Mouse (Mus musculus): ENCODE measurements around the gene Mfap2.

The Mfap2 gene

DNA sequence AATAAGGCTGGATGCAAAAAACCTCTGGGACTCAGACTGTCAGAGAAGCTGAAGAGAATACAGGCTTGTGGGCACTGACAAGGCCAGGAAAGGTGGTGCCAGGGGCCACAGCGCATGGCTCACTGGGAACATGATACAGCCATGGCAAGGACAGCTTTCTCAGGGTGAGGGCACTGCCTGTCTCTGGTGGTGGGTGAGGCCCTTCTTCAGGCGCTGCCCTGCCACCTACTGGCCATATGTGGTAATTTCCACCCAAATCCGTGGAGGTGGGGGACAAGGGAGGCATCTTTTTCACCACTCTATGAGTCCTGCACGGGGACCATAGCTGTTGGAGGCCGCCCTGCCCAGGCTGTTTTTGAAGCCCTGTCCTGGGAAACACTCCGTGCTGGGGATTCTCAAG, 21.5 kb downstream of the Mfap2 start:
- peak; percentile 82 for DNase-seq

DNA sequence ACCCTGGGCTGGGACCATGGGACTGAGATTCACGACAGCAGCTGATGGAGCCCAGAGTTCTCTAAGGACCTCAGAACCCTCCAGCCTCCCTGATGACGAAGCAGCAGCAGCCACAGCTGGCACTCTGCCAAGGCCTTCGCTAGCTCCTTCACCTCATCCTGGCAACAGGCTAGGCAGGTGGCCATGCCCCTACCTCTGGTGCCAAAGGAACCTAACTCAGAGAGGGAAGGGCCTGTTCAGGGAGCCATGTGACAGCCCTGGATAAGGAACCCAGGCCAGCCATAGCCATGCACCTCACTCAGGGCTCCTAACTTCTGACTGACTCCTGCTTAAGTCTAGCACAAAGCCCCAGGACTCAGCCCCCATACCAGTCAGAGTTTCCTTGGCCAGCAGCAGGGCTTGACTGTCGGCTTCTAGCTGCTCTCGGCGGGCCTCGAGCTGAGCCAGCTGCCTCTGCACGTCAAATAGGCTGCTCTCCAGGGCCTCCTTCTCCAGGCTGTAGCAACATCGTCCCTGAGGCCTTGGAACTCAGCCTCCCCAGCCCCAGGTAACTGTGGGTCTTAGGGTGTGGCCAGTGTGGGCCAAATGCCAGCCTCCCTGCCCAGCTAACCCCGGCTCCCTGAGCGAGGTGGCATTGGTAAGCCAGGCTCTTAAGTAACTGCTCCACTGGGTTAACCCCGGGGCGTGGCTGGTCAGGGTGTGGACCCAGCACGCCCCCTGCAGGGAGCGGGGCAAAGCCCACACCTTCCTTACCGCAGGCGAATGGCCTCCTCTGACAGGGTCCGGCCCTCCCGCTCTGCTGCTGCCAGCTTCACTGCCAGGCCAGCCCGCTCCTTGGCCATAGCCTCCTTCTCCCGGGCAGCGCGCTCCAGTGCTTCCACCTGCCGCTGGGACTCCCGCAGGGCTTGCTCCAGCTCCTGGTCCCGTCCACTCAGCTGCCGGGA, 23.7 kb downstream of the Mfap2 start:
- no peak for DNase-seq

DNA sequence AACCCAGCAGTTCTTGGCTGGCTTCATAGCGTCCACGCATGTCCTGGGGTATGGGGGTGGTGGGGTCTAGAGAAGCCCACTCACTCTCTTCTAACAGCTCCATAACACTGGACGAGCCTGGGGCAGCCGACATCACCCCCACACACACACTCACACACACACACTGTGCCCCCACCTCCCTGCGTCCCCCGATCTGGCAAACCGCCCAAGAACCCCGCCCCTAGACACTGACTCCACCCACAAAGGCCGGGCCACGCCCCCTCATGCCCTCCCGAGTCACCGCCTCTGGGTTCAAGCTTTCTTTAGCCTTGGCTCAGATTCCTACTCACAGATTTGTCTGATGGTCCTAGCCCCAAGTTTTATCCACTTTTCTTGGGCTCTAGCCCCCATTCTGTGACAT, 30.9 kb downstream of the Mfap2 start:
- no peak for DNase-seq

DNA sequence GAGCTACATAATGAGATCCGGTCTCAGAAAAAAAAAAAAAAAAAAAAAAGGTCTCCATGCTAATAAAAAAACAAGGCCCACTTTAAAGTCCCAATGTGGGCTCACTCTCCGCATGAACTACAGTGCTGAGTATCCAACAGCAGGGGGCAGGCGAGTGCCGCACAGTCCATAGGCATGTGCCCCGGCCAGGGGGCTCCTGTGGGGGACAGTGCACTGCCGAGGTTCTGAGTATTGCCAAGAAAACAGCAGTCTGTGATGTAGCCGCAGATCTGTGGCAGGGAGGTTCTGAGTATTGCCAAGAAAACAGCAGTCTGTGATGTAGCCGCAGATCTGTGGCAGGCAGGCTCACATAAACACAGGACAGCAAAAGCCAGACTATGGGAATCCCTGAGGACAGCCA, 34.6 kb downstream of the Mfap2 start:
- no peak for DNase-seq

DNA sequence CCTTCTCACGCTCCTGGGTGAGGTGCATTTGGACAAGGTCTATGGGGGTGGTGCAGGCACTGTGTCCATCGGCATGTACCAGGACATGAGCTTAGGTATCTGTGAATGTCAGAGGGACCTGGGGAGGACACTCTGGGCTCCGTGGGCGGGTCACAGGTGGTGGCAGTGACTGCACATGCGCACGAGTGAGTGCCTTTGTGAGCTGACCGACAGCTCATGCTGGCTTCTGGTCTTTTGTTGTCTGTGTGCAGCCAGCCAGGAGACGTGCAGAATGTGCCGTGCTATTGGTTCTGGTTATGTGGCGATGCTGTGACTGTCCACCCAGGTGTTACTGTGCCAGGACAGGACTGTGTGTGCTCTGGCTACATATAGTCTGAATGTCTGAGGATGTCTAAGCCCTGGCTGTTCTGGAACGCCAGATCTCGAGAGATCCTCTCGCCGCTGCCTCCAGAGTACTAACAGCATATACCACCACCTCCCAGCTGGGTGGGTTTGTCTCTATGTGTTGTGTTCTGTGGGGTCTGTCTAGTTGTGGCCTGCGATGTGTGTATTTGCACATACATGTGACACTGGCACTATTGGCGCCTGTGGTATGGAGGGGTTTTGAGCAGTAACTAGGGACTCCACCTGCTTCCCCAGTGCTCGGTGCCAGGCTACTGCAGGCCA, 38.7 kb downstream of the Mfap2 start:
- DNase-seq = no peak

DNA sequence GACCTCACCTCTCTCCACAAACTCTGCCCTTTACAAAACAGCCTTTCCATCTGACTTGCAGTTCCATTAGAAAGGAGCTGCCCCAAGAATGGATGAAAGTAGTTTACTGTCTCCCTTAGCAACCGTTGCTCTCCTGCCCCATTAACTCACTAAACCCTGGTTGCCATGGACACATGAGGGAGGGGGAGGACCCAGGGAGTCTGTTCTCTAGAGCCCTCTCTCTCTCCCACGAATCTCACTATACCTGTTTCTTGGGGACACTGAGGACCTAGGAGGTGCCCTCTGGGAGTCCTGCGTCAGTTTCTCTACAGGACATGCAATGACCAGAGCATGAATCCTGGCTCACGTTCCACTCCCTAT, 39.2 kb downstream of the Mfap2 start:
- DNase-seq = no peak

DNA sequence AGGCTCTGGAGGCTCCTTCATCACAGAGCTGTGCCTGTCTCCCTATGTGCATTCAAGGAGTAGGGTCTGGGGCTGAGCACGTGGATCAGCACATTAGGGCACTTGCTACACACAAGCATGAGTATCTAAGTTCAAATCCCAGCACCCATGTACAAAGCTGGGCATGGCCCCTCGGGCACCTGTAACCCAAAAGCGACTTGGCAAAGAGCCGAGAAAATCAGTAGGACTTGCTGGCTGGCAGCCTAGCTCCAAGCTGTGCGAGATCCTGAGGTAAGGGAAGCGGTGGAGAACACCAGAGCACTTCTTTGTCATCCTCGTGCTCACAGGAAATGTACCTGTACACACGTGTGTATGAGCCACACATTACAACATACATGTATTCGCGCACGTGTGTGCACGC, 42.2 kb downstream of the Mfap2 start:
- DNase-seq = no peak

DNA sequence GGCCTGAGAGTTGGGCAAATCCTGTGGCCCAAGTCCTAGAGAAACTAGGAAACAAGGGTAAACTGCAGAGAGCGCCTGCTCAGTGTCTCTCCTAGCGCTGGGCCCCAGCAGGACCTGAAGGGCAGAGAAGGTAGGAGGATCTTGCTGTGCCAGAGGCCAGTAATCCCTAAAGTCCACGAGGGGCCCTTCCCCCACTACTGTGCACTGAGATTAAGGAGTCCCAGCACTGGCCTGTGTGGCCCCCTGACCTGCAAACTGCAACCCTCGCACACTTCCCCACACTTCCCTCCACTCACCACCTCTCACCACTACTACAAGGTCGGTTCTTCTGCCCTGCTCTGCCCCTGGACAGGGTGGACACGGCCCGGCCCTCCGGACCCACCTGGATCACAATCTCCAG, 42.9 kb downstream of the Mfap2 start:
- DNase-seq = no peak

DNA sequence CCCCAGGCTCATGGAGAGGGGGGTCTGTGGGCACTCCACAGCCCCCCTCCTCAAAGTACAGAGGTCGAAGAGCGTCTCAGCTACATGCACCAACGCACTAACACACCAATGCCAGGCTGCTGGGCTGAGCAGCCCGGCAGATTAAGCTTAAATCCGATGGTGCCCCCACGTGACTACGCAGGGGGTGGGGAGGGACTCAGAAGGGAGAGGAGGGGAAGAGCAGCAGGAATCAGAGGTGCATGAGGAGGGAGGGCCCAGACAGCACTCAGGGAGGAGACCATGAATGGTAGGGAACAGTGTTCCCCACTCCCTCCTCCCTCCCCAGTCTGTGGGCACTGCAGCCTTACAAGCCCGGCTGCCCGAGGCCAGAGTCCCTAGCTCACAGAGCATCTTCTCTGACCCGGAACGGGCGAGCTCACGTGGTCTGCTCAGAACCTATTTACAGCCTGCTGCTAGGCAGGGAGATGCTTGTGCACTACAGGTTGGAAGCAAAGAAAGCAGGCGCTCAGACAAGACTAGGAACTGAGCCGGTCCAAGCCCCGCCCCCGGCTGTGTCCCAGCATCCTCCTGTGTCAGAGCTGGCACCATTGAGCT, 43.4 kb downstream of the Mfap2 start:
- peak; percentile 70 for DNase-seq

DNA sequence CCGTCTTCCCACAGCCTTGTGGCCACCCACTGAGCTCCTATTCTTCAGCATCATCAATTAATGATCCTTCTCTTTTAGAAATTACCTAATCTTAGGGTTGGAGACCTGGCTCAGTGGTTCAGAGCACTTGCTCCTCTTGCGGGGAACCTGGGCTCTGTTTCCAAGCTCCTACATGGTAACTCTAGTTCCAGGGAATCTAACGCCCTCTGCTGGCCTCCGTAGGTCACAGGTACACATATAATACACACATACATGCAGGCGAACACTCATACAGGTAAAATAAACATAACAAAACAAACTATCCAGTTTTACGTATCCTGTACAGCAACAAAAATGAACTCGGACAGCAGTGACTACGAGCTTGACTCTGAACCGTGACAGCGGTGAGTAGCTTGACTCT, 46.8 kb downstream of the Mfap2 start:
- DNase-seq = no peak

DNA sequence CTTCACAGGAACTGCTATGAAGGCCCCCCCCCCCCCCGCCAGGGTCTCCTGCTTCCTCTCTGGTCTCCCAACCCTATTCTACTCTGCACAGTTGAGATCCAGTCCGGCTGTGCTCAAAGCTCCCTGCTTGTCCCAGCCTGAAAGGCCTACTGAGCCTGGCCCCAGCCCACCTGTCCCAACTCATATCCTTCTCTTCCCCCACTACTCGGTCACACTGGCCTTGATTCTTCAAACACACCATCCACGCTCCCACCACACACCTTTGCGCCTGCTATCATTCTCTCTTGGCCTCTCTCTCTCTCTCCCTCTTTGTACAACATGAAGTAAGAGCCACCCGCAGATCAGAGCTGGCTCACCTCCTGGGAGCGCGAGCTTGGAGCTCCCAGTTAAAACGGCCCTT, 48.6 kb downstream of the Mfap2 start:
- DNase-seq = no peak

DNA sequence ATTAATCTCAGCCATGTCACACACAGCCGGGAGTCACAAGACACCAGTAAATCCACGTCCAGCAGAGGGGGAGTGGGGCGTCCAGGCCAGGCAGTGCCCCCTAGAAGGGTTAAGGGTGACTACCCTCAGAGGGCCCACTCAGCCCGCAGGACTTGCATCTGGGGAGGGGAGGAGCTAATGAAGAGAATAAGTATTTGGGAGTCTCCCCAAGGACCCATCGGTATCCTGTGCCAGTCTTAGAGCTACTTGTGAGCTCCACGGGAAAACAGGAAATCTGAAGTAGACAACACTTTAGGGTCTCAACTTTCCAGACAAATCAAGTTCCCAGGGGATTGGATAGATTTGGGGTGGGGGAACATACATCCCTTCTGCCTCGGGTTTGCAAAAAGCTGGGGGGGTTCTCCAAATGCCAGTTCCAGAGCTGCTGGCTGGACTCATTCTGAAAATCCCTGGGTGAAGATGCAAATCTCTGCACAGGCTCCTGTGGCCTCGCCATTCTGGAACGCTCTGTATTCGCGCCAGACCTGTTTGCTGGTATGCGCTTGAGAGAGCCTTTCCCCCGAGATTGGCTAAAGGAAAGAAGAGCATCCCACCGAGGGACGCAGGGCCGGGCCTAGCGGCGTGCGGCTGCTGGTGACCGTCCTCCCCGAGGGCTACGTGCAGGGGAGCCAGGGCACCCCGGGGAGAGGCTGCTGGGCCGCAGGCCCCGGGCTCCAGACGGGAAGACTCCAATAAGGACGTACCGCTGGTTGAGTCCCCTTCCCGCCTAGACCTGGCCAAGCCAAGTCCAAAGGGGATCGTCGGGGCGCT, 49.6 kb downstream of the Mfap2 start:
- no peak for DNase-seq

DNA sequence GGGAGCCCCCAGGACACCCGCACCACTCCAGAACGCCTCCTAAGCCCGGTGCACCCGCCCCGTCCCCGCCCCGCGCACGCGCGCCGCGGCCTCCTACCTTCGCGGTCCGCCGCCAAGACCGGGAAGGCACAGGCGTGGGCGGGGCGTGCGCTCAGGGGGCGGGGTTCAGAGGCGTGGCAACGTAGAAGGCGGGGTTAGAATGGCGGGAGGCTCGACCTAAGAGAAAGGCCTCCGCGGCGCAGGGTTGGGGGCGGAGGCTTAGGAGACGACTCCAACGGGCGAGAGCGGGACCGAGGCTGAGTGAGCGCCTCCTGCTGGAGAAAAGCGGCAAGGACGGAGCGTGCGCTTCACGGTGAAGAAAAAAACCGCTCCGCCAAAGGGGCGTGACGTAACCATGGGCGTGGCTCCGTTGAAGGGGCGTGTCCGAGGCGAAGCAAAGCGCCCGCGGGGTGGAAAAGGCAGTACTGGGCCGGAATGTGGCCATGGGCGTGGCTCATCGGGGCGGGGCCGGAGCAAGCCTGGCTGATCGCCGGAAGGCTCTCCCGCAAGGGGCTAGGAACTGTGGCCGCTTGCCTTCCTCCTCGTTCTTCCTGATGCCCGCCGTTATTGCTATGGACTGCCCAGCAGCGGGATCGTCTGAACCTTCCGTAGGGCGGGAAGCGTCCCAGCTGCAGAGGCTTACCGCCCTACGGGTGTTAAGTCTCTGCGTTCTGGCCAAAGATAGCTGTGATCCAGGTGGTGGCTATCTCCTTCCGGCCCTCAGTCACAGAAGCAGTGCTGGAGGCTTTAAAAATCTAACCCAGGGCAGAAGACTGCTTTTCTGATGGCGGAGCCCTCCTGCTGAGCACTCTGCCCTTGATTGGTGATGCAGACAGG, 50.4 kb downstream of the Mfap2 start, which contains the start of gene Crocc:
Gene Crocc, minus strand, starts transcription at position 125 of the 876 bp plus-strand sequence.
- DNase-seq = peak; percentile 99

DNA sequence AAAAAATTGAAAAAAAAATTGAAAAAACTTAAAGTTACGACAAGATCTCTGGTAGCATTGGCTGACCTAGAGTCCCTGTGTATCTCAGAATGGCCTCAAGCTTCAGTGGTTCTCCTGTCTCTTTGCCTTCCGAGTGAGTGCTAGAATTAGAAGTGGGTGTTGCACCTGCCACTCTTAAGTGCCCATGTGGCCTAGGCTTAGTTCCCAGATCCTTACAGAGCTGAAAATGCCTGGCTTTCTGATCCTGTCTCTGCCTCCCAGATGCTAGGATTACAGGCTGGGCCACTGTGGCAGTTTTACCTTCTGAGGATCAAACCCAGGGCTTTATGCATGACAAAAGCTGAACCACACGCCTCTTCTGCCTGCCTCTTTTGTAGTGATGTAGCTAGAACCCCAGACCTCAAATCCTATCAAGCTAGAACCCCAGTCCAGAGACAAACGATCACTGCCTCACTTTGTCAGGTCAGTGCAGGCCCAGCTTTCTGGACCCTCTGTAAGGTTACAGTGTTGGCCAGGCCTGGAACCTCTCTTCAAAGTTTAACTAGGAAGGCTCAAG, 54.0 kb downstream of the Mfap2 start:
- DNase-seq = peak; percentile 6

DNA sequence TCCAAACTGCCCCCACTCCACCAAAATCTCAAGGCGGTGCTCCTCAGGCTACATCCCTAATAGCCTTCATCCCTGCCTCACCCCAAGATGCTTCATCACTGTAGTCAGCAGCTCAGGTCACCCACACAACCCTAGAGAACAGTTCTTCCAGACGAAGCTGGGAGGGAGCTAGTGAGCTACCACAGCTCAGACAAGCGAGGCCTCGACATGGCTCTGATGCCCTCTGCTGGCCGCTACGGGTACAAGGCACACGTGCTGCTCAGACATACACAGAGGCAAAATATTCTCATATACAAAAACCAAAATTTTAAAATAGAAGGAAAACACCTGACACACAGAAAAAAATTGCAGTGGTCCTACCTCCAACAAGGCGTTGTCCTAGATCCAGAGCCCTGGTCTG, 54.9 kb downstream of the Mfap2 start:
- peak; percentile 74 for DNase-seq

All from cerebellum, adult 11 months (tissue).